Mouse (Mus musculus) lung, adult 2 months (tissue): Measurements from ENCODE around the gene Pfn1.

Experiments used
- CTCF ChIP-seq: fragments of 200-500 bp; IDR thresholded peaks from 2 replicates; pipeline ENCODE4 v1.5.1; 2011; ENCODE audit warnings: mild to moderate bottlenecking, low read length, control low read depth; ENCODE audit not compliant: insufficient read depth
- POLR2A ChIP-seq: fragments of 200-500 bp; IDR thresholded peaks from 2 replicates; pipeline ENCODE4 v1.6.1; 2011; ENCODE audit warnings: low read depth, mild to moderate bottlenecking, control low read depth, low read length, borderline replicate concordance; ENCODE audit errors: extremely low read depth

- TF ChIP-seq CTCF (no peak), POLR2A (no peak)
Observed at GRCm38 (mm10) chr11:70643051-70643450, 11.4 kb downstream of the Pfn1 start.
